Mouse (Mus musculus) brain, embryonic 14.5 days (tissue): ENCODE data around the gene Tbr1. TPM values are rescaled to one million over a fixed set of nuclear protein-coding genes. Genes with fewer than 3 reads are reported as not detected.

Source experiments
- DNase-seq: peaks from one replicate; pipeline ENCODE4 v3.0.0-alpha.2; 2011; ENCODE audit warnings: low read depth
- CTCF ChIP-seq: fragments of 200-500 bp; IDR thresholded peaks from 2 replicates; pipeline ENCODE4 v1.5.1; 2012; ENCODE audit warnings: inconsistent platforms, mild to moderate bottlenecking, moderate library complexity, borderline replicate concordance; ENCODE audit not compliant: insufficient read depth, insufficient read length; ENCODE audit errors: extremely low read depth
- POLR2A ChIP-seq: fragments of 200-500 bp; IDR thresholded peaks from 2 replicates; pipeline ENCODE4 v1.6.1; 2012; ENCODE audit warnings: mild to moderate bottlenecking, inconsistent platforms, borderline replicate concordance; ENCODE audit not compliant: poor library complexity, insufficient read depth, insufficient read length, severe bottlenecking; ENCODE audit errors: extremely low read depth
- polyA plus RNA-seq: library from polyadenylated mRNA; depleted of rRNA; stranded (reverse); fragments of >200 nt; gene quantifications from 2 replicates; pipeline ENCODE4 v1.2.3, GENCODE M21; 2012; rRNA removed

The Tbr1 gene
- polyA plus RNA-seq, 1 experiment: 33.8 TPM

DNA sequence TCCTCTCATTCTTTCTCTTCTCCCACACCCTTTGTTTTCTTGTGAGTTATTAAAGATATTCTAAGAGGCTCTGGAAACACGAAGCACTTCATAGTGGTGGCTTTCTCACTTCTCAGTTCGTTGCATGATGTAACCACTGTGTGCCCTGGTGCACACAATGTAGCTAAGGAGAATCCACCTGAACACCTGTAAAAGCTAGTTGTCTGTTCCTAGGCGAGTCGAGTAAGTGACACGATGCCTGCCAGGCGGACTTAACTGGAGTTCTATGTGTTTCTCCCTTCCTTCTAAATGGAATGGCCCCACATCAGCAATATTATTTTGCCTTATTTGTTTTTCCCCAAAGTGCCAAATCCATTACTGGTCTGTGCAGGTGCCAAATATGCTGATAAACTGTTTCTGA lies 10.4 kb downstream of the Tbr1 start:
- TF ChIP-seq CTCF (no peak), POLR2A (no peak)
- DNase-seq: peak; percentile 54

DNA sequence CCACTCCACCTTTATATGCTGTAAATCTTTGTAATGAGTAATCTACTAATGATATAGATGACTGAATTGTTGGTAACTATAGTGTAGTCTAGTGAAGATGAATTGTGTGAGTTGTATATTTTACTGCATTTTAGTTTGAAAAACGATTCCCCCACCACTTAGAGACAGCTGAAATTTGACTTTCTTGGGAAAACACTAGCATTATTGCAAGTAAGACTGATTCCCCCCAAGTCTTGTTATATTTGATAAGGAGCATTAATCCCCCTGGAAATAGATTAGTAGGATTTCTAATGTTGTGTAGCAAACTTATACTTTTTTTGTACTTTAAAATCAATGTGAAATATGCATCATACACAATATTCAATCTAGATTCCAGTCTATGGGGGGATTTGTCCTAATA lies 10.8 kb downstream of the Tbr1 start:
- TF ChIP-seq CTCF: no peak
- TF ChIP-seq POLR2A: no peak
- DNase-seq: no peak

GRCm38 (mm10) chr2:61814548-61815473 lies 12.1 kb downstream of the Tbr1 start:
- TF ChIP-seq CTCF (peak; percentile 71), POLR2A (no peak)
- DNase-seq: peak; percentile 85

DNA sequence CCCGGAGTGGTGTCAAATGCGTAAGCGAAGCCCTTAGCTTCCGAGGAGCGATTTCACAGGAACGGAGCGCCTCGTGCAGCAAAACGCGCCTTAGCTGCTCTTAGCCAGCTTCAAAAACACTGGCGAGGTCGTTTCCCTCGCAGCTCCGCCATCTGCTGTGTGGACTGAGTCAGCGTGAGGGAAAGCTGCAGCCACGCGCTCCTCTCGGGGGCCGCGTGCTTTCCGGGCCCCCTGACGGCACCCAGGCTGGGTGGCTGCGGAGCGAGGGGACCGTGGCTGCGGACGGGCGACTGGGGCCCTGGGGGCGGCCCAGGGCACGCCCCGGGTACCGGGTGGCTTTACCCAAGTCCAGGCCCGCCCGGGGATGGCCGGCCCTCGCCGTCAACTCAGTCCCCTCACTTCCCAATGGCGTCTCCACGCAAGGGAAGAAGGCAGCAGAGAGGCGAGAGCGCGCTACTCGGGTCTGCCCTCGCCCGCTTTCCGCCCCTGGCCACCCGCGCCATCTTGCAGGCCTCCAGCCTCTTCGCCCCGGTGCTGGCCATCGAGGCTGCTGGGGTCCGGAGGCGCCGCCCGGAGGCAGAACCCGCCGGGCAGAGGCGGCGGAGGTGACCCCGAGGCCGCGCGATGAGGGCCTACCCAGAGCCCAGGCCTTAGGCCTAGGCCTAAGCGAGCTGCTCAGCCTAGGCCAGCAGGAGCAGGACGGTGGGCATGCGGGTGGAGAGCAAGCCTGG lies 13.0 kb downstream of the Tbr1 start:
- no peak for TF ChIP-seq POLR2A
- no peak for TF ChIP-seq CTCF
- DNase-seq: peak; percentile 91

DNA sequence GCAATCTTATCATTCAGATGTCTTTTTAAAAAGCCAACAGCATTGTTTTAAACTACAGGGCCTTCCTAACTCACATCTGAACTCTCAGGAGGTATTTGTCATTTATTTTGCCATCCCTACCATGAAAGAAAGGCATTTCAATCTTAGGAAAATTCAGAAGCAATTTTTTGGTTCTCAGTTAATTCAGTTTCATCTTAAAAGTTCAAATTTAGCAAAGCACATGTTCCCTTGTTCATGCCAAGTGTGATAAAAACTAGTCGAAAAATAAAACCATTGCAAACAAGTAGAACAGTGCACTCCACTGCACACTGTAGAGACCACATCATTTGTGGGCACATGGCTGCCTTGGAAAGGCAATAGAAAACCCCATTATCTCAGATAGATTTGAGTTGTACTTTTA lies 15.5 kb downstream of the Tbr1 start:
- no peak for TF ChIP-seq POLR2A
- TF ChIP-seq CTCF: no peak
- DNase-seq: no peak

- TF ChIP-seq POLR2A (no peak), CTCF (no peak)
- DNase-seq: no peak
Observed at GRCm38 (mm10) chr2:61820203-61820602, 17.5 kb downstream of the Tbr1 start.

DNA sequence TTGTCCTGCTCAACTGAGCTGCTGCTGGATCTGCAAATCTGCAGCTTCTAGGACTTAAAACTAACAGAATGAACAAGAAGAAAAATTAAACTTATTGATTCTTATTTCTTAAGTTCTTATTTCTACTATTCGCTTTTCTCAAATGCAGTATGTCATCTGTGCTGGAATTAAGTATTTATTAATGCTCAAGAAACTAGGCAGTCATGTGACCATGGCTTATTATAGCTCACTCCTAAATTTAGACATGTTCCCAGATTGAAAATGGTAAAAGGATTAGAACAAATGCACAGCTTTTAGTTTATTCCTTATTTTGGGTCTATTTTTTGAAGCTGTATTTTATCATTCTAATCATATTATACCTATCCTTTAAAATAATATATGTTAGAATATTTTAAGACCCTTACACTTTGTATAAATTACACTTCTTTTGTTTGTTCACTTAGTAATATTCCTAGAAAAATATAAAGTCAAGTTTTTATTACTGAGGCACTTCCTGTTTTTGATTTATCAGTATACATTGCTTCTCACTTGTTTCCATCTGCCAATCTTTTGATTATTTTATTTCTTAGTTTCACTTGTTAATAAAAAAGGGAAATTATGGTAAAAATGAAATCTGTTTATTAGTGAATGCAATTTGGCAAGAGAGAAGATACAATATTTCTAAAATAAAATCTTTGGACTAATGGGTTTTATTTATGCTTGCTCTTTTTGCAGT lies 20.9 kb downstream of the Tbr1 start:
- DNase-seq: no peak
- no peak for TF ChIP-seq CTCF
- no peak for TF ChIP-seq POLR2A

DNA sequence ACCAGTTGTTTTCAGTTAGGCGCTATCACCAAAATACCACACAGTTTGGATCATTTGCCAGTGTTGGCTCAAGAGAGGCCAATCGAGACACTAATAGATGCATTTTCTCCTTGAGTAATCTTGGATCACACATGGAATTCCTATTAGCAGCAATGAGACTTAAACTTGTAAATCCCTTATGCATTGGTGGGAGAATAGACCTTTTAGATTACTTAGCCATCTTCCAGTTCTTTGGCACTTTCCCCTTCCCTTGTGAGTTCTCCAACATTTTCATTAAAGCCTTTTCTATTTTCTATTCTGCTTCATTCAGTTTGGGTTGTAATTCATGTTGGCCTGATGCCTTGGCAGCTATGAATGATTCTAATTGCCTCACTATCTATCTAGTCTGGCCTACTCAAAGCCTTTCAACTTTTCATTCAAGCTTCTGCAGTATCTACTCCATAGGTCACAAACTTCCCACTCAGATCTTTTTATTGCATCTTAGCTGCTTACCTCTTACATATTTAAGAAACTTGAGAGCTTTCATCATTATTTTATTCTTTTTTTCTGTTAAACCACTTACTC lies 34.6 kb downstream of the Tbr1 start:
- DNase-seq: peak; percentile 89
- TF ChIP-seq POLR2A (no peak), CTCF (no peak)

Other genes starting within 250 kb of the Tbr1 start
- 20.5 and 22.0 TPM in 2 replicates for gene Tank, start 224.3 kb upstream of the Tbr1 start, polyA plus RNA-seq
- 96.6 and 104 TPM in 2 replicates for gene Psmd14, start 91.2 kb upstream of the Tbr1 start, polyA plus RNA-seq
- 16.8 and 21.1 TPM in 2 replicates for gene Slc4a10, start 243.5 kb downstream of the Tbr1 start, polyA plus RNA-seq